Mouse (Mus musculus) megakaryocyte, embryonic 14.5 days (primary cell): ENCODE measurements around the gene Odaph. TPM values are rescaled to one million over a fixed set of nuclear protein-coding genes. Genes with fewer than 3 reads are reported as not detected.
"Not testable (repeated sequence)": the region's sequence is repeated elsewhere in the genome, so short reads cannot be mapped to it uniquely, and the experiment has no call there.

Experiments used
- H3K27me3 ChIP-seq: replicated peaks from 2 replicates; pipeline ENCODE3; 2012; ENCODE audit warnings: inconsistent platforms
- H3K36me3 ChIP-seq: replicated peaks from 2 replicates; pipeline ENCODE3; 2012; ENCODE audit warnings: low read length, inconsistent platforms, mixed read lengths
- H3K4me1 ChIP-seq: 2 replicates; pipeline ENCODE4 v1.6.1; 2012; ENCODE audit warnings: inconsistent platforms
- H3K4me3 ChIP-seq: replicated peaks from 2 replicates; pipeline ENCODE3; 2012; ENCODE audit warnings: moderate library complexity, mild to moderate bottlenecking, inconsistent platforms
- H3K9me3 ChIP-seq: 2 replicates; pipeline ENCODE4 v1.6.1; 2012; ENCODE audit warnings: inconsistent platforms
- FLI1 ChIP-seq: IDR thresholded peaks from 2 replicates; pipeline ENCODE4 v1.6.1; 2012; ENCODE audit warnings: low read length, inconsistent platforms, mixed read lengths
- GATA1 ChIP-seq: IDR thresholded peaks from 3 replicates; pipeline ENCODE4 v1.6.1; 2012; ENCODE audit warnings: mixed read lengths, low read length, inconsistent platforms, borderline replicate concordance
- polyA plus RNA-seq: library from polyadenylated mRNA; stranded (reverse); fragments of >175 nt; gene quantifications from 2 replicates; pipeline ENCODE4 v1.2.3, GENCODE M21; 2012; ENCODE audit warnings: low replicate concordance; ENCODE audit not compliant: insufficient read depth

Gene Odaph
- 0.12 TPM in 1 of 2 replicates, not detected in the other for polyA plus RNA-seq

- TF ChIP-seq FLI1 (no peak), GATA1 (no peak)
- no peaks in the 10 kb centered on the region for H3K36me3 ChIP-seq
- no peak within 1 kb of the TSS for H3K4me3 ChIP-seq
- H3K4me1 ChIP-seq: peaks cover 6% of the 10 kb centered on the region; the same call in 1 of the 2 replicates
- peaks cover 2% of the 10 kb centered on the region for H3K27me3 ChIP-seq
- no peaks in the 10 kb centered on the region for H3K9me3 ChIP-seq
Observed at GRCm38 (mm10) chr5:91987236-91987635, at the start of gene Odaph. Odaph (plus strand) TSS chr5:91987475.

GRCm38 (mm10) chr5:91945609-91946008 is 41.7 kb upstream of the Odaph start:
- Histone ChIP-seq H3K4me1 (peaks cover 22% of the 10 kb centered on the region), H3K9me3 (peaks cover 13% of the 10 kb centered on the region), H3K36me3 (peaks cover 95% of the 10 kb centered on the region)
- H3K4me3 ChIP-seq, H3K27me3 ChIP-seq: not testable (repeated sequence)

GRCm38 (mm10) chr5:91947008-91947407 is 40.3 kb upstream of the Odaph start:
- TF ChIP-seq FLI1: no peak
- Histone ChIP-seq H3K36me3 (peaks cover 98% of the 10 kb centered on the region), H3K27me3 (no peaks in the 10 kb centered on the region), H3K4me1 (peaks cover 22% of the 10 kb centered on the region), H3K4me3 (no peak overlapping the region), H3K9me3 (peaks cover 4% of the 10 kb centered on the region; the same call in 1 of the 2 replicates)

GRCm38 (mm10) chr5:91949441-91949840 is 37.8 kb upstream of the Odaph start:
- H3K4me1 ChIP-seq: peaks cover 12% of the 10 kb centered on the region
- H3K4me3 ChIP-seq: no peak overlapping the region
- peaks cover 4% of the 10 kb centered on the region; the same call in 1 of the 2 replicates for H3K9me3 ChIP-seq
- TF ChIP-seq FLI1: no peak
- TF ChIP-seq GATA1: no peak
- no peaks in the 10 kb centered on the region for H3K27me3 ChIP-seq
- H3K36me3 ChIP-seq: peaks cover 99% of the 10 kb centered on the region

- Histone ChIP-seq H3K9me3 (peaks cover 4% of the 10 kb centered on the region; the same call in 1 of the 2 replicates), H3K27me3 (no peaks in the 10 kb centered on the region), H3K36me3 (peaks cover 99% of the 10 kb centered on the region), H3K4me3 (no peak overlapping the region), H3K4me1 (peaks cover 14% of the 10 kb centered on the region)
- no peak for TF ChIP-seq FLI1
Observed at GRCm38 (mm10) chr5:91951404-91951803, 35.9 kb upstream of the Odaph start.

GRCm38 (mm10) chr5:91956991-91957760 is 30.1 kb upstream of the Odaph start:
- TF ChIP-seq FLI1 (no peak), GATA1 (no peak)
- H3K4me1 ChIP-seq: peaks cover 44% of the 10 kb centered on the region
- no peaks in the 10 kb centered on the region for H3K27me3 ChIP-seq
- no peaks in the 10 kb centered on the region for H3K9me3 ChIP-seq
- H3K36me3 ChIP-seq: peaks cover 74% of the 10 kb centered on the region
- H3K4me3 ChIP-seq: no peak overlapping the region

- H3K27me3 ChIP-seq: no peaks in the 10 kb centered on the region
- H3K9me3 ChIP-seq: no peaks in the 10 kb centered on the region
- TF ChIP-seq GATA1 (no peak), FLI1 (no peak)
- H3K4me3 ChIP-seq: peak overlapping the region; percentile 4
- H3K4me1 ChIP-seq: peaks cover 53% of the 10 kb centered on the region
- peaks cover 55% of the 10 kb centered on the region for H3K36me3 ChIP-seq
Observed at GRCm38 (mm10) chr5:91959096-91959495, 28.2 kb upstream of the Odaph start.

GRCm38 (mm10) chr5:91959986-91960385 is 27.3 kb upstream of the Odaph start:
- Histone ChIP-seq H3K36me3 (peaks cover 46% of the 10 kb centered on the region), H3K4me3 (peak overlapping the region; percentile 76), H3K4me1 (peaks cover 54% of the 10 kb centered on the region), H3K9me3 (no peaks in the 10 kb centered on the region), H3K27me3 (no peaks in the 10 kb centered on the region)
- TF ChIP-seq GATA1 (no peak), FLI1 (no peak)

GRCm38 (mm10) chr5:91960606-91961254 is 26.5 kb upstream of the Odaph start:
- peaks cover 51% of the 10 kb centered on the region for H3K4me1 ChIP-seq
- TF ChIP-seq GATA1: no peak
- TF ChIP-seq FLI1: no peak

GRCm38 (mm10) chr5:91961370-91961769 is 25.9 kb upstream of the Odaph start:
- peaks cover 50% of the 10 kb centered on the region for H3K4me1 ChIP-seq
- TF ChIP-seq GATA1: no peak
- no peak for TF ChIP-seq FLI1
- peak overlapping the region; percentile 99 for H3K4me3 ChIP-seq
- H3K36me3 ChIP-seq: peaks cover 40% of the 10 kb centered on the region
- H3K9me3 ChIP-seq: no peaks in the 10 kb centered on the region
- no peaks in the 10 kb centered on the region for H3K27me3 ChIP-seq

More at GRCm38 (mm10) chr5:91960606-91961254, 26.5 kb upstream of the Odaph start:
- H3K36me3 ChIP-seq: peaks cover 41% of the 10 kb centered on the region
- H3K9me3 ChIP-seq: no peaks in the 10 kb centered on the region
- peak overlapping the region; percentile 99 for H3K4me3 ChIP-seq
- no peaks in the 10 kb centered on the region for H3K27me3 ChIP-seq
